Mouse (Mus musculus) cortical plate, adult 2 months (tissue): ENCODE data around the gene Enpp6.

Source experiments
- CTCF ChIP-seq: fragments of 200-500 bp; IDR thresholded peaks from 2 replicates; pipeline ENCODE4 v1.5.1; 2011; ENCODE audit warnings: mild to moderate bottlenecking, control low read depth, low read length; ENCODE audit not compliant: insufficient read depth; ENCODE audit errors: extremely low read depth
- POLR2A ChIP-seq: fragments of 200-500 bp; IDR thresholded peaks from 2 replicates; pipeline ENCODE4 v1.6.1; 2011; ENCODE audit warnings: mild to moderate bottlenecking, low read length, control low read depth; ENCODE audit not compliant: insufficient read depth; ENCODE audit errors: extremely low read depth

DNA sequence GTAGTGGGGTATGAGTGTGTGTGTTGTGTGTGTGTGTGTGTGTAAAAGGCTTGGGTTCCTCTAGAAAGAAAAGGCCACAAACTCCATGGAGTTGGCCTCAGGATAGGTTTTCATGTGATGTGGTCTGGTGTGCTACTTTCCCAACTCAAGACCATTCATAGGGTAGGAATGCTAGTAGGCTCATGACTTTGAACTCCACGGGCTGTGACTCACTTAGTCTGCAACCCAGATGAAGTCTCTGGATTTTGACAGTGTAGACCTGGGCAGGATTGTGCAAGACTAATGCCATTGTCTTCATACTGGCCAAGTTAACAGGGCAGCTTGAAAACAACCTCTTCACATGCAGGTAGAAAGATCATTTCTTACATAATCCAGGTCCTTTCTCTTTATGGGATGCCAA lies 69.4 kb downstream of the Enpp6 start:
- TF ChIP-seq CTCF (no peak), POLR2A (no peak)
